Mouse (Mus musculus) brain, embryonic 14.5 days (tissue): ENCODE results near the gene Lrrc25. TPM values are rescaled to one million over a fixed set of nuclear protein-coding genes. Genes with fewer than 3 reads are reported as not detected.

Experiments used
- DNase-seq: peaks from one replicate; pipeline ENCODE4 v3.0.0-alpha.2; 2011; ENCODE audit warnings: low read depth
- CTCF ChIP-seq: fragments of 200-500 bp; IDR thresholded peaks from 2 replicates; pipeline ENCODE4 v1.5.1; 2012; ENCODE audit warnings: inconsistent platforms, mild to moderate bottlenecking, moderate library complexity, borderline replicate concordance; ENCODE audit not compliant: insufficient read depth, insufficient read length; ENCODE audit errors: extremely low read depth
- POLR2A ChIP-seq: fragments of 200-500 bp; IDR thresholded peaks from 2 replicates; pipeline ENCODE4 v1.6.1; 2012; ENCODE audit warnings: mild to moderate bottlenecking, inconsistent platforms, borderline replicate concordance; ENCODE audit not compliant: poor library complexity, insufficient read depth, insufficient read length, severe bottlenecking; ENCODE audit errors: extremely low read depth
- polyA plus RNA-seq: library from polyadenylated mRNA; depleted of rRNA; stranded (reverse); fragments of >200 nt; gene quantifications from 2 replicates; pipeline ENCODE4 v1.2.3, GENCODE M21; 2012

Lrrc25 gene
- polyA plus RNA-seq, 1 experiment = 1.4 TPM

DNA sequence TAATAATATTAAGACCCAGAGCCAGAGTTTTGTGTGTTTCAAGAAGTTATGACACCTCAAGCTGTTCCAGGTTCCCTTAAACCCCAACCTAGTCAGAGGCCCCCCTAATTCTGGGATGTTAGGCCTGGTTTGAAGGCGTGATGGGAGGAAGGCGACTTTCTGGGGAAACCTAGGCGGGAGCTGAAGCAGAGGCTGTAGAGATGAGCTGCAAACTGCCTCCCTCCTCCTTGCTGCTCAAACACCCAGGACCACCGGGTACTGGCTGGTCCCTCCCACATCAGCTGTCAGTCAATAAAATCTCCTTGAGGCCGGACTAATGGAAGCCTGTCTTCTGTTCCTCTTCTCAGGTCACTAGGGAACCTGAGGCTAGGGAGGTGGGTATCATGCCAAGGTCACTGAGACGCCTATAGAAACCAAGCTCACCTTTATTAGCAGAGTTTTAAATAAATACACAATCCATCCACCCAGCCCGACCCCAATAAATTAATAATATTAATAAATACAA, 13.1 kb downstream of the Lrrc25 start:
- TF ChIP-seq CTCF (no peak), POLR2A (no peak)
- DNase-seq = peak; percentile 31

DNA sequence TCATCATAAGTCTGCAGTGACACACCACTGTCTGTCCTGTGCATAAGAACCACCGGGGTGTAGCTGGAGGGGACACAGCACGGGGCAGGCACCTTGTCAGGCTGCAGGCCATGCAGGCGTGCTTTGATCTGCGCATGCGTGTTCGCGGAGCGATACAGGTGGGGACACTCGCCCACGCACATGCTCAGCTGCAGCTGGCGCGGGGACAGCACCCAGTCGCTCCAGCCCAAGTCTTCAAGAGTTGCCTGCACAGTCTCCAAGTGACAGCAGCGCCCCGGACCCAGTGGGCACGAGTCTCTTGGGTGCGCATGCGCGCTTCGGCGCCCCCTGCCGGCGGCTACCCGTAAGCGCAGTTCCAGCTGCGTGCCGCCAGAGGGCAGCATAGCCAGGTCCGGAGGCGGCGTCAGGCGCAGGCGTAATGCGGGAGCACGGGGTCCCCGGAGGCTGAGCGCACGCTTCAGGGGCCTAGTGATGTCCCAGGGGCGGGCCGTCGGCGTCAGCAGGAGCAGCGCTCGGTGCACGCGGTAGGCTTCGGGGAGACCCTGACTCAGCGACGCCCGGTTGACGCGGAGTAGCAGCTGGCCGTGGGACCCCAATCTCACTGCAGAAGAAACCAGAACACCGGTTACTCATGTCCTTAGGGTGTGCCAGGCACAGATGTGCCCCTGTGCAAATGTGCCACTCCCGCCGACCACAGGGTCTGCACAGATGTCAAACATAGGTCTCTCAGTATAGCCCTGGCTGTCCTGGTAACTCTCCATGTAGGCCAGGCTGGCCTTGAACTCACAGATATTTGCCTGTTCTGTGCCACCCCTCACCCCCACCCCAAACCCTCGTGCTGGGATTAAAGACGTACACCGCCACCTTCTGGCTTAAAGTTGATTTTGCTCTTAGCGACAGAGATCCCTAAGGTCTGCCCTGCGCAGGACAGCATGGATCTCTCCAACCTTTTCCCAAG, 13.9 kb downstream of the Lrrc25 start:
- 0 out of 2 replicates have a peak, but pooled peaks have one; percentile 6 for TF ChIP-seq POLR2A
- peak; percentile 100 for TF ChIP-seq CTCF
- DNase-seq = peak; percentile 96

DNA sequence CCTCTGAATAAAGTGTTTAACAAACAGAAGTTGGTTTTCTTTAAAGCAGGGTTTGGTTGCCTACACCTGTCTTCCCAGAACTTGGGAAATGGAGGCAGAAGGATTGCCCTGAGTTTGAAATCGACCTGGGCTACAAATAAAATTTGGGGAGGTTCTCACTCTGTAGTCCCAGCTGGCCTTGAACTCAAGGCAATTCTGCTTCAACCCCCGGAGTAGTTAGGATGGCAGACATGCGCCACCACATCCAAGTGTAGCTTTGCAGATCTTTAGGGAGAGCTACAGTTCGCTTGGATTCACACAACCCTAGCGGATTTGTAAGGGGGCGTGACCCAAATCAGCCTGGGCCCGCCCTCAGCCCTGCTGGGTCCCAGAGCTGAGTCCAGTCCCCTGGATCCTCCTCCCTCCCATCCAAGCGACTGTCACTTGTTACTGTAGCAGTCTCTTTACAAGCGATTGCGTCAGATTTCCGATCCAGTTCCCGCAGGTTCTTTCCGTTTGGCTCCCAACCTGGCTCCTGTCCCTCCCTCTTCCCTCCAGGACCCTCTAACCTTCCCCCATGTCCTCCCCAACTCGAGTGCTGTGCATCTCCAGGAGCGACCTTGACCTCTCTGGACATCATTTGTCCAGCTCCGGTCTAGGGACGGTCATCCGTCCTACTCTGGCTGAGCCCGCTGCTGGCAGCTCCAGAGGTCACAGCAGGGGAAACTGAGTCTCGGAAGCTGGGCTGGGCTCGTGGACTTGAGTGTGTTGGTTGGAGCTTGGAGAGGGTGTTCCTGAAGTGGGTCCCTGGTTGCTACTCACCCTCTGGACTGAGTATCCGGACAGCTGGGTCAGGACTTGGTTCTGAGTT, 14.8 kb downstream of the Lrrc25 start:
- peak; percentile 50 for DNase-seq

DNA sequence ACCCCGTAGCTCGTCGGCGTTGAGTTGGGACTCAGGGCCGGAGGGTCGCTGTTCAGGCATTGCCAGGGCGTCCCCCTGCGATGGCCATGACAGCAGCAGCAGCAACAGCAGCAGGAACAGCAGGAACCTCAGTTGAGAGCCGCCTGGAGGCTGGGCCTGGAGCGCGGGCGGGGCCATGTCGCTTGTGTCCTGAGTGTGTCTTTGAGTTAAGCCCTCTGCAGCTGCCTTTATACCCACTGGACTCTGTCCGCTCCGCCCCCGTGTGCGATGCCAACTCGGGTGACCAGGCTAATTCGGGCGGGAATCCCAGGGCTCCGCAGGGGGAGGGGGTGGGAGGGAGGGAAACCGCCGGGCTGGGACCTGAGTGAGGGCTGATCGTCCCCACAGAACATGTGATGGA, 15.5 kb downstream of the Lrrc25 start:
- DNase-seq = no peak
- no peak for TF ChIP-seq POLR2A
- TF ChIP-seq CTCF = no peak

More for the DNA sequence above, 14.8 kb downstream of the Lrrc25 start:
- no peak for TF ChIP-seq POLR2A
- no peak for TF ChIP-seq CTCF

DNA sequence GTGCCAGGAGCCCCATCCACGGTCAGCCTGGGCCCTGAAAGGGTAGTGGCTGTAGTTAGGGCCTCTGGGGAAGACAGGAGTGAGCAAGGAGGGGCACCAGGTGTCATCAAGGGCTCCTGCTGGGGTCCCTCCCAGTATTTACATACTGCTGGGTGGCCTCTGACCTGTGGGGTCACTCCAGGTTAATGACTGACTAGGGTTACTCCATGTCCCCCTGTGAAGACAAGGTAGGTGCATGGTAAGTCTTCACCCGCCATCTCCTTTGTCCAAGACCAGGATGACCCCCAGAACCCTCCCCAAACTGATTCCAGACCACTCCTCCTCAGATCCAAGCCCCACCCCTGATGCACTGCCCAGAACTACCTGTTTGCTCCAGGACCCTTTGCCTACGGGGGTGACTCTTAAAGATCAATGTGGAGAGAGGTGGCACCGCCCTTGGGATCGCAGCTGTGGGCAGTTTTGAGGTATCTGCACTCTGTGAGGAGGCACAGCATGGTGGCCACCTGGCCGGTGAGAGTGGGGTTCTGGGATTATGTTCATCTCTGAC, 16.5 kb downstream of the Lrrc25 start, which contains the start of gene Gdf15:
Gene Gdf15, minus strand, starts transcription at position 111 of the 547 bp plus-strand sequence.
- TF ChIP-seq POLR2A = no peak
- TF ChIP-seq CTCF = no peak
- no peak for DNase-seq

DNA sequence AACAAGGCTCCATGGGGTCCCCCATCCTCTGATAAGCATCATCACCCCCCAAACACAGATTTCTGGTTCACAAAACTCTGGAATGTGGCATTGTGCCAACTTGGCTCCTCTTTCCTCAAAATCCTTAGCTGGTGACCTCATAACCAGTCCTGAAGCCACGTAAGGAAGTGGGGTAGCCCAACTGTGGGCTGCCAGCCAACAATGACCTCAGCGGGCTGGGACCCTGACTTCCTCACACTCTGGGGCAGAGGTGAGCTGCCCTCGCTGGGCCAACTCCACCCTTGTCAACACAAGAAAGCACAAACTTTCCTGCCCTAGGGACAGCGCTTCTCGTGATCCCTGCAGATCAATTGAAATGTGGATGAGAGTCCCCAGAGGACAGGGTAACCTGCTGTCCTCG, 18.1 kb downstream of the Lrrc25 start:
- peak; percentile 42 for DNase-seq
- TF ChIP-seq POLR2A (no peak), CTCF (no peak)

DNA sequence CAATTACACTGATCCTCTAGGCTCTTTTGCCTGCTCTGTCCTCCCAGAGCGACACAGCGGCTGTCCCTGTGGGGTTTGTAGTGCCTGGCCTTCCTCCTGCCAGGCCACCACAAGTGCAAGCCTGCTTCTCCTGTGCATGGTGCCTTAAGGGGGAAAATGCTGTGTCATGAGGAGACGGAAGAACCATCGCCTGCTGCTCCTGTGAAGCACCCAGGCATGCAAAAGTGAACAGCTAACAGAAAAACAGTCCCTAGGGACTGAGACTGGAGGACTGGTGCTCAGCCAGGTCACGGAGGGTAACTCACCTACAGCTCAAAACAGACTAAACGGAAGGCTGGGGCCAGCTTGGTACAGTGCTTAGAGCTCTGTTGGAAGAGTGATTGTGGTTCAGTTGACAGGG, 19.6 kb downstream of the Lrrc25 start:
- no peak for DNase-seq
- TF ChIP-seq POLR2A = no peak
- no peak for TF ChIP-seq CTCF

DNA sequence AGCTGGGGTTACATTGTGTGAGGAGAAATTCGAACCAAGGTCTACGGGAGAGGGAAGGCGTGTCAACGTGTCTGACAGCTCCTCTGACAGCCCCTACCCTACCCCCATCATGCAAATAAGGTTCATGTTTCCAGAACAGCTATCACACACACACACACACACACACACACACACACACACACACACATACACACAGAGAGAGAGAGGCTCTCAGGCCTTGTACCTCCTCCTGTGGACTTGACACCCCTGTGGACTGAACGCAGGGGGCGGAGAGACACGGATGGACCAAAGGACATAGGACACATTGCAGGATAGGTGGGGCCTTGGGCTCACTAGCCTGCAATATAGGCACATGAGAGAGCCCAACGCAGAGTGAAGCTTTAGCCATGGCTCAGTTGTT, 20.9 kb downstream of the Lrrc25 start:
- DNase-seq = no peak
- TF ChIP-seq POLR2A = no peak

DNA sequence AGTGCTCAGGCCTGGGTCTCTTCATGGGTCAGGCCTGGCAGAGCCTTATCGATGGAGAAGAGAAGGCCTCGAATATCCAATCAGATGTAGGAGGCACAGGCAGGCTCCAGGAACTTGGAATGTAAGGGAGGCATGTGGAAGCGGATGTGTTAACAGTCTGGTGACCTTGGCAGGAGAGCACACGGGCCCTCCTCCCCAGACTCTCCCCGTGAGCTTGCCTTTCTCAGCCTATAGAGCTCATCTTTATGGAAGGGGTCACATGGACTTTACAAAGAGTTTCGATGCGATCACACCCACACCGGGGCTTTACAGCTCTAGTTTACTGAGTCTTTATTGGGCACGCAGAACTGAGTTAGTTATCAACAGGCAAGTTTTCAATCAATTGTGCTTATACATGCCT, 22.8 kb downstream of the Lrrc25 start:
- no peak for DNase-seq
- TF ChIP-seq CTCF (no peak), POLR2A (no peak)

DNA sequence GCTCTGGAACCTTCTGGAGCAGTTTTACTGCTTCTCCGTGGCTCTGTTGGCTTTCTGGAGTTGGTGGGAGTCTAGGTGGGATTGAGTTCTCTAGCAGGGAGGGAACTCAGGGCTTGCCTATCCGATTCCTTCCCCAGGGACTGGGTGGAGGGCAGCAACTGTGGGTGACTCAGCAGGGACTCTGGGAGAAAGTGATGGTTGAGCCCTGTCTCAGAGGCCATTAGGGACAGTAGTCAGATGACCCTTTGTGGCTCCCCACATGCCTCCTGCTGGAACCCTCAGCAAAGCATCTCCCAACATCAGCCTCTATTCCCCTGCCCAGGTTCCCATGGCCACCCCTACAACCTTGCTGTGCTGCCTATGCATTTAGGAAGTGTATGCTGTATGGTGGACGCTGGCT, 27.1 kb downstream of the Lrrc25 start:
- no peak for DNase-seq
- TF ChIP-seq CTCF = no peak
- TF ChIP-seq POLR2A = no peak

DNA sequence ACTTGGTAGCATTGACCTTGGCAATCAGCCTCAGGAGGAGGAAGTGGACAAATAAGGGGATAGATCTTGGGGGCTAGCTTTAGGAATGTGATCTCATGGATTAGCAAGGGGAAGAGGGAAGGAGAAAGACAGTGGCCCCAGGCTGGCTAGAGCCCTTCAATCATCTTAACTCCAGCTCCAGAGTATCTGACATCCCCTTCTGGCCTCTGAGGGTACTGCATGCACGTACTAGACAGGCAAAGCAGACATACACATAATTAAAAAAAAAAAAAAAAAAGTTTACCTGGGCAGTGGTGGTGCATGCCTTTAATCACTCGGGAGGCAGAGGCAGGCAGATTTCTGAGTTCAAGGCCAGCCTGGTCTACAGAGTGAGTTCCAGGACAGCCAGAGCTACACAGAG, 28.1 kb downstream of the Lrrc25 start:
- peak; percentile 42; the same call in 1 of the 2 replicates for TF ChIP-seq CTCF
- no peak for TF ChIP-seq POLR2A
- no peak for DNase-seq
